In genomic region chr10:99268421-99269300, GRCm38 (mm10) we compare ENCODE assay signal across 8 mouse cellular contexts. TPM values are rescaled to one million over a fixed set of nuclear protein-coding genes. Genes with fewer than 3 reads are reported as not detected.
DNase-seq lines count a peak whose midpoint lies in the region; ATAC-seq and TF ChIP-seq lines count a peak whose summit lies in the region.

No protein-coding gene starts in this region.

- peak; percentile 70 for ATAC-seq in forebrain, embryonic 14.5 days
- peak; percentile 78 to 90 for ATAC-seq in hematopoietic stem cell, adult 5-6 weeks (replicated peaks in 1 of 2; ENCODE audit: insufficient read depth in 1 of 2, low FRiP score in 2 of 2, low TSS enrichment in 1 of 2, low read depth in 1 of 2, poor library complexity in 2 of 2, severe bottlenecking in 2 of 2)

- intact Hi-C loops in left cerebral cortex, postnatal 14 days (cut with DNase I), result loop anchor here (5.0 kb wide), 1 partner anchor 194 kb away; no protein-coding TSS in a partner anchor

- H3K9me3 ChIP-seq in forebrain, embryonic 14.5 days (replicated peaks; ENCODE audit: control insufficient read depth, low read length), result no peaks in the 10 kb centered on the region
- no peaks in the 10 kb centered on the region for H3K9me3 ChIP-seq in megakaryocyte, embryonic 14.5 days

- H3K4me3 ChIP-seq in C2C12 (ENCODE audit: insufficient read depth, poor library complexity, severe bottlenecking), result no peak overlapping the region
- H3K4me3 ChIP-seq in forebrain, embryonic 14.5 days (ENCODE audit: low read depth, low read length), result no peak overlapping the region
- H3K4me3 ChIP-seq in megakaryocyte, embryonic 14.5 days (replicated peaks), result peak overlapping the region; percentile 87
- H3K4me3 ChIP-seq in small intestine, adult 2 months (ENCODE audit: low read depth, low read length), result peak overlapping the region; percentile 23; the same call in 1 of the 2 replicates

- peaks cover 49% of the 10 kb centered on the region for H3K79me2 ChIP-seq in C2C12 (ENCODE audit: control insufficient read depth, insufficient read depth)

- TF ChIP-seq CTCF in C2C12 (IDR thresholded peaks at IDR 0.05; ENCODE audit: control insufficient read depth, insufficient read depth, insufficient read length), result no peak
- TF ChIP-seq CTCF in small intestine, adult 2 months (IDR thresholded peaks at IDR 0.05; ENCODE audit: extremely low read depth, insufficient read length, insufficient replicate concordance, low read depth, low read length), result no peak

- peaks cover 39% of the 10 kb centered on the region for H3K79me3 ChIP-seq in C2C12 (ENCODE audit: low read depth)

- peak overlapping the region; percentile 40; the same call in 1 of the 2 replicates for H3K27ac ChIP-seq in forebrain, embryonic 14.5 days (ENCODE audit: low read depth, low read length)
- H3K27ac ChIP-seq in small intestine, adult 2 months (ENCODE audit: insufficient read depth, low read depth, low read length), result peak overlapping the region; percentile 78

- peaks cover 46% of the 10 kb centered on the region for H3K36me3 ChIP-seq in C2C12 (ENCODE audit: control insufficient read depth, insufficient read depth)
- no peaks in the 10 kb centered on the region for H3K36me3 ChIP-seq in forebrain, embryonic 14.5 days (ENCODE audit: control insufficient read depth, insufficient read depth, low read length)
- H3K36me3 ChIP-seq in megakaryocyte, embryonic 14.5 days (replicated peaks; ENCODE audit: low read length), result peaks cover 16% of the 10 kb centered on the region
- H3K36me3 ChIP-seq in small intestine, adult 2 months (ENCODE audit: control insufficient read depth, insufficient read depth, low read length), result peaks cover 11% of the 10 kb centered on the region

- peak; percentile 37; the same call in 1 of the 2 replicates for TF ChIP-seq POLR2A in small intestine, adult 2 months (IDR thresholded peaks at IDR 0.05; ENCODE audit: low read depth, low read length)

- H3K4me2 ChIP-seq in forebrain, embryonic 14.5 days (ENCODE audit: low read length), result peak overlapping the region; percentile 34

- 9% methylated on average over 19 of the region's 19 CpGs for WGBS in forebrain, embryonic 14.5 days
- WGBS in small intestine, adult 2 months, result 51% methylated on average over 19 of the region's 19 CpGs

- H3K27me3 ChIP-seq in C2C12 (ENCODE audit: control insufficient read depth, insufficient read depth, insufficient read length), result no peaks in the 10 kb centered on the region
- peaks cover 18% of the 10 kb centered on the region; the same call in 1 of the 2 replicates for H3K27me3 ChIP-seq in forebrain, embryonic 14.5 days (replicated peaks; ENCODE audit: control insufficient read depth, insufficient read depth, low read length)
- peaks cover under 1% of the 10 kb centered on the region for H3K27me3 ChIP-seq in megakaryocyte, embryonic 14.5 days (replicated peaks)
- no peaks in the 10 kb centered on the region for H3K27me3 ChIP-seq in small intestine, adult 2 months (ENCODE audit: control insufficient read depth, insufficient read depth, low read length)

- no peak overlapping the region for H3K9ac ChIP-seq in forebrain, embryonic 14.5 days (ENCODE audit: low read length)

- peak; percentile 82 for DNase-seq in adrenal gland, adult 2 months
- peak; percentile 73 for DNase-seq in forebrain, embryonic 14.5 days (ENCODE audit: low spot score)
- DNase-seq in left cerebral cortex, postnatal 14 days (ENCODE audit: low spot score in 2 of 2), result peak; percentile 43 to 46
- no peak for DNase-seq in cerebellum, adult 11 months

- peaks cover 28% of the 10 kb centered on the region for H3K4me1 ChIP-seq in forebrain, embryonic 14.5 days (ENCODE audit: control insufficient read depth, insufficient read depth, low read length)
- H3K4me1 ChIP-seq in megakaryocyte, embryonic 14.5 days, result peaks cover 63% of the 10 kb centered on the region
- H3K4me1 ChIP-seq in small intestine, adult 2 months (ENCODE audit: control insufficient read depth, insufficient read depth, insufficient read length, low read length), result peaks cover 19% of the 10 kb centered on the region

- no peak overlapping the region for H3ac ChIP-seq in C2C12 (ENCODE audit: control insufficient read depth, insufficient read length, low read depth)

TF ChIP-seq in C2C12, 6 proteins besides CTCF, POLR2A, EP300 and RAD21:
- TF ChIP-seq FOSL1 (IDR thresholded peaks at IDR 0.05; ENCODE audit: insufficient read depth, low read length, poor library complexity, severe bottlenecking) (no peak), MYOG (IDR thresholded peaks at IDR 0.05; ENCODE audit: control insufficient read depth, extremely low read depth, insufficient read length) (no peak), MAX (IDR thresholded peaks at IDR 0.05) (no peak), CEBPB (IDR thresholded peaks at IDR 0.05; ENCODE audit: low read depth) (no peak), MYOD1 (IDR thresholded peaks at IDR 0.05; ENCODE audit: control insufficient read depth, insufficient read length, low read depth) (peak; percentile 15), USF1 (IDR thresholded peaks at IDR 0.05; ENCODE audit: low read depth) (no peak)

RNA-seq across cellular contexts. Expression of gene Dusp6, which starts 5.6 kb away (rescaled TPM):
- polyA plus RNA-seq in C2C12 (2012; fragmentation: generic; extraction: Trizol), result 40.3 TPM
- total RNA-seq in adrenal gland, adult 2 months (2021), result 100 to 1,000 TPM in 1 of 2 experiments, 10 to 100 TPM in 1; 70.4 to 146 TPM
- polyA plus RNA-seq in adrenal gland, adult 2 months (2012; rRNA removed), result 105 TPM in 2 replicates
- polyA plus RNA-seq in forebrain, embryonic 14.5 days (2014; fragmentation: Nextera tagmentation; extraction: Ambion mirVana), result 34.1 and 40.1 TPM in 2 replicates
- 82.0 and 84.7 TPM in 2 replicates for total RNA-seq in hematopoietic stem cell, adult 5-6 weeks (2017)
- total RNA-seq in left cerebral cortex, postnatal 14 days (2021), result 100 to 1,000 TPM in 1 of 2 experiments, 10 to 100 TPM in 1; 88.7 to 113 TPM
- 1.9 and 9.2 TPM in 2 replicates for polyA plus RNA-seq in megakaryocyte, embryonic 14.5 days (2012; ENCODE audit: insufficient read depth, low replicate concordance)
- 28.7 and 98.8 TPM in 2 replicates for polyA plus RNA-seq in small intestine, adult 2 months (2012; rRNA removed)

Comparison
In these comparisons a context has a peak if more than half of its experiments do, and no peak if none do; other contexts are left out.
1. H3K4me3 ChIP-seq: peak in megakaryocyte, embryonic 14.5 days (single experiment) and small intestine, adult 2 months (single experiment); none in C2C12 (single experiment) and forebrain, embryonic 14.5 days (single experiment).